Mouse (Mus musculus): Measurements from ENCODE around the gene AL731706.2.

- TF ChIP-seq EP300 (IDR thresholded peaks at IDR 0.05; ENCODE audit: low read depth) (no peak), CTCF (IDR thresholded peaks at IDR 0.05; ENCODE audit: low read depth) (no peak)
These were observed 27.5 kb upstream of the AL731706.2 start for GRCm38 (mm10) chr2:136913021-136913420.

Data from heart, postnatal 0 days (tissue).